In the genomic region with DNA sequence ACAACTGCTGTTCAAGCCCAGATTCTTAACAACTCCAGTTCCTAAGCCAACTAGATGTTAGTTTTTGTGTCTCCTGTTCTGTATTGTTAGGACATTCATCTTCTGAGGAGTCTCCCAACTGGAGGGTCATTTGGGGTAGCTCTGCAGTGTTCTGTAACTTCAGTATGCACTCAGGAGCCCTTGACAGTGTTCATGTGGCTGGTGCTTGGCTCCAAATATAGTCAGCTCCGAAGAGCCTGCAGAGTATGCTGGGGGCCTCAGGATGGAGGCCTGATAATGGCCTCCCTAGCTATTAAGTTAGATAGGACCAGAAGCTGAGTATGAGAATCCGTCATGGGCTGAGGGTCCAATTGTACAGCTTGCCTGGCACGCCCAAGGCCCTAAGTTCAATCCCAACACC, we compare ENCODE assay signal across 26 mouse cellular contexts. TPM values are rescaled to one million over a fixed set of nuclear protein-coding genes. Genes with fewer than 3 reads are reported as not detected.
DNase-seq lines count a peak whose midpoint lies in the region; ATAC-seq and TF ChIP-seq lines count a peak whose summit lies in the region.
"Had no signal": no experiment of that assay in that cellular context is flagged by ENCODE, and none has a peak within 500 bp of the region (broad histone marks: within the 10 kb centered on the region; RNA-seq: fewer than 3 reads in every experiment).

No protein-coding gene starts in this region.

- no peak overlapping the region for H3K4me3 ChIP-seq in heart, embryonic 10.5 days
- H3K4me3 ChIP-seq in left cerebral cortex, adult 2 months = no peak overlapping the region
- H3K4me3 ChIP-seq in liver, embryonic 14.5 days (ENCODE audit: insufficient read depth in 1 of 2, low read depth in 2 of 2, low read length in 2 of 2) = no peak overlapping the region
- H3K4me3 ChIP-seq in neural tube, embryonic 15.5 days (replicated peaks) = no peak overlapping the region
- no peak overlapping the region for H3K4me3 ChIP-seq in gastrocnemius, adult 2 months
- H3K4me3 ChIP-seq: forebrain, embryonic 13.5 days; hindbrain, embryonic 12.5 days; intestine, embryonic 15.5 days; limb, embryonic 12.5 days; midbrain, embryonic 13.5 days; neural tube, embryonic 13.5 days had no signal

- H3K9me3 ChIP-seq in heart, embryonic 10.5 days = no peaks in the 10 kb centered on the region
- H3K9me3 ChIP-seq in liver, embryonic 14.5 days (ENCODE audit: control insufficient read depth, low read length) = no peaks in the 10 kb centered on the region
- no peaks in the 10 kb centered on the region for H3K9me3 ChIP-seq in neural tube, embryonic 15.5 days (replicated peaks)
- H3K9me3 ChIP-seq: forebrain, embryonic 13.5 days; hindbrain, embryonic 12.5 days; intestine, embryonic 15.5 days; limb, embryonic 12.5 days; midbrain, embryonic 13.5 days; neural tube, embryonic 13.5 days had no signal

- H3K4me2 ChIP-seq in liver, embryonic 14.5 days (ENCODE audit: low read depth) = peak overlapping the region; percentile 62
- no peak overlapping the region for H3K4me2 ChIP-seq in neural tube, embryonic 15.5 days
- H3K4me2 ChIP-seq: forebrain, embryonic 13.5 days; hindbrain, embryonic 12.5 days; intestine, embryonic 15.5 days; limb, embryonic 12.5 days; midbrain, embryonic 13.5 days; neural tube, embryonic 13.5 days had no signal

- peaks cover 49% of the 10 kb centered on the region for H3K4me1 ChIP-seq in heart, embryonic 10.5 days
- H3K4me1 ChIP-seq in liver, embryonic 14.5 days (replicated peaks; ENCODE audit: control insufficient read depth in 2 of 2, insufficient read depth in 2 of 2, low read length in 1 of 2) = peaks cover 72 to 79% of the 10 kb centered on the region in 2 experiments
- peaks cover 4% of the 10 kb centered on the region; the same call in 1 of the 2 replicates for H3K4me1 ChIP-seq in neural tube, embryonic 15.5 days
- H3K4me1 ChIP-seq: hindbrain, embryonic 12.5 days; limb, embryonic 12.5 days had no signal

- ATAC-seq in liver, embryonic 14.5 days (ENCODE audit: insufficient read depth) = no peak
- no peak for ATAC-seq in neural tube, embryonic 15.5 days (ENCODE audit: low FRiP score)
- ATAC-seq: CD4-positive, CD25-positive, alpha-beta regulatory T cell, adult 4 months; forebrain, embryonic 13.5 days; hindbrain, postnatal 0 days; intestine, embryonic 15.5 days; midbrain, embryonic 13.5 days had no signal

- 0 out of 2 replicates have a peak, but pooled peaks cover 9% of the 10 kb centered on the region for H3K36me3 ChIP-seq in heart, embryonic 10.5 days
- H3K36me3 ChIP-seq in liver, embryonic 14.5 days (replicated peaks; ENCODE audit: control insufficient read depth, insufficient read depth, low read depth) = no peaks in the 10 kb centered on the region
- H3K36me3 ChIP-seq in neural tube, embryonic 15.5 days = peaks cover 31% of the 10 kb centered on the region
- H3K36me3 ChIP-seq: intestine, embryonic 15.5 days had no signal

- no peak for TF ChIP-seq CTCF in left cerebral cortex, adult 2 months (IDR thresholded peaks at IDR 0.05)
- TF ChIP-seq CTCF in liver, embryonic 14.5 days (IDR thresholded peaks at IDR 0.05; ENCODE audit: low read depth) = no peak
- no peak for TF ChIP-seq CTCF in gastrocnemius, adult 2 months (IDR thresholded peaks at IDR 0.05)

- peak overlapping the region; percentile 57; the same call in 1 of the 2 replicates for H3K27ac ChIP-seq in heart, embryonic 10.5 days
- peak overlapping the region; percentile 4; the same call in 1 of the 2 replicates for H3K27ac ChIP-seq in left cerebral cortex, adult 2 months
- peak overlapping the region; percentile 91 for H3K27ac ChIP-seq in liver, embryonic 14.5 days
- H3K27ac ChIP-seq in neural tube, embryonic 15.5 days (replicated peaks) = no peak overlapping the region
- H3K27ac ChIP-seq in gastrocnemius, adult 2 months = no peak overlapping the region
- H3K27ac ChIP-seq: forebrain, embryonic 13.5 days; hindbrain, embryonic 12.5 days; hindbrain, postnatal 0 days; intestine, embryonic 15.5 days; kidney, postnatal 0 days; limb, embryonic 12.5 days; macrophage; midbrain, embryonic 13.5 days; neural tube, embryonic 13.5 days had no signal

- no peak for DNase-seq in heart, embryonic 10.5 days (ENCODE audit: low spot score)
- DNase-seq in heart, adult 8-10 months (ENCODE audit: low spot score) = no peak
- DNase-seq in left cerebral cortex, adult 2 months (ENCODE audit: extremely low spot score in 1 of 2, low spot score in 2 of 2) = no peak
- no peak for DNase-seq in left cerebral cortex, postnatal 10 days (ENCODE audit: extremely low spot score in 1 of 2, low spot score in 2 of 2)
- no peak for DNase-seq in liver, embryonic 14.5 days (ENCODE audit: low read depth in 3 of 3, low spot score in 3 of 3)
- DNase-seq in gastrocnemius, adult 2 months = no peak
- DNase-seq: adrenal gland, adult 8-10 months; cerebellum, adult 2 months; cerebellum, postnatal 36 days; gastrocnemius, postnatal 14 days; kidney, adult 8-10 months; kidney, postnatal 4 days; lung, adult 2 months; lung, postnatal 10 days; thymus, postnatal 4 days had no signal

- no peaks in the 10 kb centered on the region for H3K27me3 ChIP-seq in heart, embryonic 10.5 days (ENCODE audit: insufficient read depth, poor library complexity, severe bottlenecking)
- no peaks in the 10 kb centered on the region for H3K27me3 ChIP-seq in liver, embryonic 14.5 days (ENCODE audit: control insufficient read depth, insufficient read depth, low read length)
- H3K27me3 ChIP-seq in neural tube, embryonic 15.5 days (replicated peaks) = no peaks in the 10 kb centered on the region
- H3K27me3 ChIP-seq: forebrain, embryonic 13.5 days; hindbrain, embryonic 12.5 days; intestine, embryonic 15.5 days; limb, embryonic 12.5 days; midbrain, embryonic 13.5 days; neural tube, embryonic 13.5 days had no signal

- H3K9ac ChIP-seq in liver, embryonic 14.5 days (replicated peaks) = peak overlapping the region; percentile 56
- no peak overlapping the region for H3K9ac ChIP-seq in neural tube, embryonic 15.5 days (replicated peaks)
- H3K9ac ChIP-seq: forebrain, embryonic 13.5 days; hindbrain, embryonic 12.5 days; intestine, embryonic 15.5 days; limb, embryonic 12.5 days; midbrain, embryonic 13.5 days; neural tube, embryonic 13.5 days had no signal

- TF ChIP-seq EP300 in liver, embryonic 14.5 days (IDR thresholded peaks at IDR 0.05; ENCODE audit: low read depth) = no peak

- intact Hi-C loops in left cerebral cortex, adult 2 months (cut with DNase I) = no loop called here
- intact Hi-C loops in left cerebral cortex, postnatal 10 days (cut with DNase I) = no loop called here
- intact Hi-C loops in gastrocnemius, adult 2 months (cut with DNase I) = no loop called here

- 57% methylated on average over 3 of the region's 3 CpGs for WGBS in heart, embryonic 10.5 days
- WGBS in liver, embryonic 14.5 days (ENCODE audit: insufficient replicate concordance) = 51% methylated on average over 3 of the region's 3 CpGs
- WGBS in neural tube, embryonic 15.5 days = 85% methylated on average over 3 of the region's 3 CpGs

RNA-seq across cellular contexts. Expression of a gene that starts 7.2 kb away (rescaled TPM):
- polyA plus RNA-seq in heart, embryonic 10.5 days (2016; fragmentation: Nextera tagmentation; extraction: Ambion mirVana) = 14.2 and 15.9 TPM in 2 replicates
- total RNA-seq in heart, adult 8-10 months (2022) = 10 to 100 TPM; 30.4 to 74.1 (median 46.7) TPM
- 10 to 100 TPM in 1 of 2 experiments, 1 to 10 TPM in 1; 9.6 to 10.7 TPM for total RNA-seq in left cerebral cortex, adult 2 months (2021)
- total RNA-seq in left cerebral cortex, postnatal 10 days (2021) = 1 to 10 TPM; 7.7 to 9.0 TPM
- polyA plus RNA-seq in liver, embryonic 14.5 days (2012; rRNA removed) = 6.3 and 7.1 TPM in 2 replicates
- 10.1 and 12.3 TPM in 2 replicates for polyA plus RNA-seq in liver, embryonic 14.5 days (2014; fragmentation: Nextera tagmentation; extraction: Ambion mirVana)
- polyA plus RNA-seq in neural tube, embryonic 15.5 days (2015; fragmentation: Nextera tagmentation; extraction: Ambion mirVana) = 20.7 and 23.3 TPM in 2 replicates
- total RNA-seq in gastrocnemius, adult 2 months (2021) = 1 to 10 TPM; 6.2 to 6.9 TPM

Comparison
In these comparisons a context has a peak if more than half of its experiments do, and no peak if none do; other contexts are left out.
1. H3K27ac ChIP-seq: peak in heart, embryonic 10.5 days (single experiment), left cerebral cortex, adult 2 months (single experiment) and liver, embryonic 14.5 days (single experiment); none in neural tube, embryonic 15.5 days (single experiment) and gastrocnemius, adult 2 months (single experiment).